Mouse (Mus musculus): Measurements from ENCODE around the gene Rad23b. TPM values are rescaled to one million over a fixed set of nuclear protein-coding genes. Genes with fewer than 3 reads are reported as not detected.

Gene Rad23b
- total RNA-seq, 2 experiments from 2014 or later, result 117 to 146 TPM

DNA sequence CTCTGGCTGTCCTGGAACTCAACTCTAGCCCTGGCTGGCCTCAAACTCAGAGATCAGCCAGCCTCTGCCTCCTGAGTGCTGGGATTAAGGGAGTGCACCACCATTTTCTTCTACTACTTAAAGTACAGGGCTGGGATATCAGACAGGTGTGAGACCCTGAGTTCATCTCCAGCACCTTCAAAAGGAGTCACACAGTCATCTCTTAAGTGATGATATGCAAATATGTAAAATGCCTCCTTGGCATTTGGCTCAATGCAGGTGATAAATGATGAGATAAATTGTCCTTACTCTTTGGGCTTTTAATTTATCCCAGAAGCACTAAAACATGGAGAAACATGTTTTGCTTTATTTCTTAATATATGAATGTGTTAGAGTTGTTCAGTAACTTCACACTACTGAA, 2.0 kb downstream of the Rad23b start:
- no peak for ATAC-seq (replicated peaks; ENCODE audit: poor library complexity)

DNA sequence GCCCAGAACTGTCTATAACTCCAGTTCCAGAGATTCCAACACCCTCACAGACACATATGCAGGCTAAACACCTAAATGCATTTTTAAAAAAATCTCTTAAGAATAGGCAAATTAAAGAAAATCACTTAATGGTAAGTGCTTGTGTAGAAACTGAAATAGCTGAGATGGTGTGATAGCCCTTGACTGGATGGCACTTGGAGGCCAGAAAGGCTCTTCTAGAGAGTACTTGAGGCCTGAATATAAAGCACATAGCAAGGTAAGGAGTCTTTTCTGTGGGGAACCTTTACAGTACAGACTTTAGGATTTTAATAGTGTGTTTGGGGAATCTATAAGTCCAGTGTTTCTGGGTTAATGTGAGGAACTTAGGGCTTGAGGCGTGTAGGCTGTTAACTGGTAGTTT, 4.2 kb downstream of the Rad23b start:
- no peak for ATAC-seq (replicated peaks; ENCODE audit: poor library complexity)

DNA sequence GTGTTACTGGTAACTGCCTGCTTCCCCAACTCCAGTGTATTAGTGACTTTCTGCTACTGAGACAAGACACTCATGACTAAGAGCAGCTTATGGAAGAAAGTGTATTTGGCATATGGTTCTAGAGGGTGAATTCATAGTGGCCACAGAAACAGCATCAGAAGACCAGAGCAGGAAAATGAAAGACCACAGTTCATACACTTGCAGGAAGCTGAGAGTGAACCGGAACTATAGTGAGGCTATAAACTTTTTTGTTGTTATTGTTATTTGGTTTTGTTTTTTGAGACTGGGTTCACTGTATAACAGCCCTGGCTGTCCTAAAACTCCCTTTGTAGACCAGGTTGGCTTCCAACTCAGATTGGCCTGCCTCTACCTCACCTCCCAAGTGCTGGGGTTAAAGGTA, 6.0 kb downstream of the Rad23b start:
- no peak for ATAC-seq (replicated peaks; ENCODE audit: poor library complexity)

DNA sequence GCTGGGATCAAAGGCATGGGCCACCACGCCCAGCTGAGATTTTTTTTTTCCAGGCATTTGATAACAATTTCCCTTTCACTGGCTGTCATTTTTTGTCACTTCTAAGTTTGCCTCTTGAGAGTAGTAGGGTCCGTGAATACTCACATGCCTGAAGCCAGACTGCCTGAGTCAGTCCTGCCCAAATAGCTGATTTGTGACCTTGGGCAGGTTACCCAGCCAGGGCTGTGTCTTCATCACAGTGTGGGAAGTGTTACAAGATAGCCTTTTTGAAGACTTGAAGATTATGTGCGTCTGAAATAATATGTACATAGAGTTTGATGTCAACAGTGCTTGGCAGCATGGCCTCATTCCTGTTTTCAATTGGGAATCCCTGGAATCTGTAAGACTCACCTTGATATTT, 6.9 kb downstream of the Rad23b start:
- no peak for ATAC-seq (replicated peaks; ENCODE audit: poor library complexity)

DNA sequence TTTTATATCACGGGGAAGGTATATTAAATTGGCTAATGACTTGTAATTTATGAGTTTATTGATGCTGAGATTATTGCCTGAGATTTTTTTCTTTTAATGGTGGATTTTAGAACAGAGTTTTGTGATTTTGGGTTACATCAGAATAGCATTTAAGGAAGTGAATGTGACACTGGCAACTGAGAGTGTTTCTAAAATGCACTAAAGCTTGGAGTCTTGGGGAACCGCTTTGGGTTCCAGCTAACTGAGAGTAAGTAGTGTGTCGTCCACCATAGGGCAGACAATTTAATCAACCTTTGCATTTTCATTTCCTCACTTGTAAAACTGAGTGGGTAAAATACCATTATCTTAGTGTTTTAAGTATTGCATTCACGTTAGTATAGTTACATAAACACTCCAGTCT, 14.0 kb downstream of the Rad23b start:
- no peak; the same call in 1 of the 2 replicates for ATAC-seq (replicated peaks; ENCODE audit: poor library complexity)

DNA sequence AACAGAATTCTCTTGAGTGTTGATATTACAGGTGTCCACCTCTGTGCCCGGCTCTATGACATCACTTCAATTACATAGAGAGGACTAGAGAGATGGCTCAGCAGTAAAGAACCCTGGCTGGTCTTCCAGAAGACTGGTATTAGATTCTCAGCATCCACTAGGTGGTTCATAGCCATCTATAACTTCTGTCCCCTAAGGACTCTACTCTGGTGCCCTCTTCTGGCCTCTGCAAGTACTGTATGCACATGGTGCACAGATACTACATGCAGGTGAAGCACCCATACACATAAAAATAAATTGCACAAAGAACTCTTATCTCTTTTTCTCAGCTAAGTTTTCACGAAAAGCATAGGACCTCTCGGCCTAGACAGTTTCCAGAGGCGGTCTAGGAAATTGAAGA, 14.5 kb downstream of the Rad23b start:
- ATAC-seq (replicated peaks; ENCODE audit: poor library complexity), result peak; percentile 91

DNA sequence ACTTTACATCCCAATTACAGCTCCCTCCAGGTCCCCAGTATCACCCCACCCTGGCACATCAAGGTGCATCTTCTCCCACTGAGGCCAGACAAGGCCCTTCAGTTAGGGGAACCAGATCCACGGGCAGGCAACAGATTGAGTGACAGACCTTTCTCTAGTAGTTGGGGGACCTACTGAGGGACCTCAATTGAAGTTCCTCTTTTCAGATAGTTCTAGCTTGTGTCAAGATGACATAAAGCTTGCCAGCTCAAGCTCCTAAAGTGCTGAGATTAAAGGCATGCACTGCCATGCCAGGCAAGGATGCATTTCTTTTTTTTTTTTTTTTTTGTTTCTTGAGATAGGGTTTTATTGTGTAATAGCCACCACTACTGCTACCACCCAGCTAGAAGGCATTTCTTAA, 16.2 kb downstream of the Rad23b start:
- peak; percentile 57 for ATAC-seq (replicated peaks; ENCODE audit: poor library complexity)

DNA sequence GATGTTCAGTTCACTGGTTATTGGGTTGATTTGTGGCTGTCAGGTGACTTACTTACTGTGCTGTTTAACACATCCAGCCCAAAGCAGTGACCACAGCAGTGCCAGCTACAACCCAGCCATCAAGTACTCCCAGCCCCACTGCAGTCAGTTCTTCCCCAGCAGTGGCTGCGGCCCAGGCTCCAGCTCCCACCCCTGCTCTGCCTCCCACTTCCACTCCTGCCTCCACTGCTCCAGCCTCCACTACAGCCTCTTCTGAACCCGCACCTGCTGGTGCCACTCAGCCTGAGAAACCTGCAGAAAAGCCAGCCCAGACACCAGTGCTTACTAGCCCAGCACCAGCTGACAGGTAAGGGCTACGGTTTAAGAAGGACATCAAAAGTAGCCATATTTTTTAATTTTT, 20.3 kb downstream of the Rad23b start:
- no peak for ATAC-seq (replicated peaks; ENCODE audit: poor library complexity)

DNA sequence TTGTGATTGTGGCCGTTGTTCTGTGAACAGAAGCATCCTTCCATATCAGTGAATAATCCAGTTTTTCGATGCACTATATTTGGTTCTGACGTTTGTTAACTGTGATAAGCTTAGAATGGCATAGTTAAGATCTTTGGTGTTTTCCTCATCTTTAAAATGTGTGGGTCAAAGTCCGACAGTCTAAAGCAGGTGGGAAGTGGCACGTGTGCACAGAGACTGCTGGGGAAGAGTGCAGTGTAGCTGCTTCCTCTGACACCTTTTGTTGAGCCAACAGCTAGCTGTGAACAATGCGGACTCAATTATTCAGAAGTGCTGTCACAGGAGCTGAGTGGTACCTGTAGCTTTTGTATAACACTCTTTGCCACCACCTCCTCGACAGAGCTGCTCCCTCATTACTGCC, 21.5 kb downstream of the Rad23b start:
- ATAC-seq (replicated peaks; ENCODE audit: poor library complexity), result no peak

DNA sequence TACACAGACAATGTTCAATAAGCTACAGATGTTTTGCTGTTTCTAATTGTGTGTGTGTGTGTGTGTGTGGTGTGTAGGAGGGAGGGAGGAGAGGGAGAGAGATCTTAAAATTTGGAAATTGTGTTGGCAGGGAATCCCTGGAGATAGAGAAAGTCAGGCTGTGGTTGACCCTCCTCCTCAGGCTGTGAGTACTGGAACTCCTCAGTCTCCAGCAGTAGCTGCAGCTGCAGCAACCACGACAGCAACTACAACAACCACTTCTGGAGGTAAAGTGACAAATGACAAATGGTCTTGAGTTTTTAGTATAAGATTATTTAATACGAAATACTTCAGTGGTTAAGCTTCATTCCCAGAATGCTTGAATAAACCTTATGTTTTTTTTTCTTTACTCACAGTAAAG, 32.5 kb downstream of the Rad23b start:
- no peak for ATAC-seq (replicated peaks; ENCODE audit: poor library complexity)

DNA sequence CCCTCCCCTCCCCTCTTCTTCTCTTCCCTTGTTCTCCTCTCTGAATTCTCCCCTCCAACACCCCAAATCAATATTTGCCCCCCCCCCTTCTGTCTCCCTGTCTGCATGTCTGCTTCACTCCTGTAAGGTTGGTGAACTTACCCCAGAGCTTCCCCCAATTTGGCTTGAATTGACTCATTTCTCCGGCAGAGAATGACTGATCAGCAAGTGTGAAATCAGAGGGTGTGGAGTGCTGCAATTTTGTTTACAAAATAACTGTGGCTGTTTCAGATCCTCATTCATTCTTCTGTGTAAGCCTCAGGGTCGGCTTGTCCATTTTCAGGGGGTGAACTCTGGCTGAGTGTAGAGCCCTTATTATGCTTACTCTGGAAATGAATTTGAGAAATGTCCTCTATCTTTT, 36.9 kb downstream of the Rad23b start:
- no peak for ATAC-seq (replicated peaks; ENCODE audit: poor library complexity)

DNA sequence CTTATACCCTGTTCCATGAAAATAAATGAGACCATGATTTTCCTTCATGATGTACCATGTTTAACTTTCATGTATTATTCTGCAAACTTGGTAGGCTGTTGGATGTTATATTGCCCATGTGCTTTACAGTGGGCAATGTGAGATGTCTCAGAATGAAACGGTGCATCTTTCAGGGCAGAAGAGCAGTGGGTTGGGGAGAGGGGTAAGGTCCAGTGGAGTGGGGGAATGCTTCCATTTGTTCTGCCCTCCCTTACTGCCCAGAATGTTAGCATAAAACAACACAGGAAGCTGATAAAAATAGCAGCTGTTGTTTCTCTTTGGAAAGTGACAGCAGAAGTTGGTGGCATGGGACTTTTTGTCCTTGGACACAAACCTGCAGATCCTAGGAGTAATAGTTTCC, 41.6 kb downstream of the Rad23b start:
- ATAC-seq (replicated peaks; ENCODE audit: poor library complexity), result no peak

DNA sequence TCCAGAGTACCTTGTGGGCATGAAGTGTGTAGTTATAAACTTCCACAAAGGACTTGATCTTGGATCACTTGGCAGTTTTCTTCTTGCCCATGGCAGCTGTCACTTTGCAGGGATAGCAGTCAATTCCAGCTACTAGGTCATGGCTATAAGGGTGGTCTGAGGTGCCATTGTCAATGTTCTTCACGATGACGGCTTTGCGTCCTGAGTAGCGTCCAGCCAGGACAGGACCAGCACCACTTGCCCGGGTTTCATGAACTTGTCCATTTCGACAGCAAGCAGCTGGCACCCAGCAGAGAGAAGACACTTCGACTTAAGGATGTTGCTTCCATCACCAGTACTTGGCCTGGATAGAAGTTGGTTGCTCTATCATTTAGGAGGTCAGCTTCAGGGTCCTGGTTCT, 42.6 kb downstream of the Rad23b start:
- no peak for ATAC-seq (replicated peaks; ENCODE audit: poor library complexity)

DNA sequence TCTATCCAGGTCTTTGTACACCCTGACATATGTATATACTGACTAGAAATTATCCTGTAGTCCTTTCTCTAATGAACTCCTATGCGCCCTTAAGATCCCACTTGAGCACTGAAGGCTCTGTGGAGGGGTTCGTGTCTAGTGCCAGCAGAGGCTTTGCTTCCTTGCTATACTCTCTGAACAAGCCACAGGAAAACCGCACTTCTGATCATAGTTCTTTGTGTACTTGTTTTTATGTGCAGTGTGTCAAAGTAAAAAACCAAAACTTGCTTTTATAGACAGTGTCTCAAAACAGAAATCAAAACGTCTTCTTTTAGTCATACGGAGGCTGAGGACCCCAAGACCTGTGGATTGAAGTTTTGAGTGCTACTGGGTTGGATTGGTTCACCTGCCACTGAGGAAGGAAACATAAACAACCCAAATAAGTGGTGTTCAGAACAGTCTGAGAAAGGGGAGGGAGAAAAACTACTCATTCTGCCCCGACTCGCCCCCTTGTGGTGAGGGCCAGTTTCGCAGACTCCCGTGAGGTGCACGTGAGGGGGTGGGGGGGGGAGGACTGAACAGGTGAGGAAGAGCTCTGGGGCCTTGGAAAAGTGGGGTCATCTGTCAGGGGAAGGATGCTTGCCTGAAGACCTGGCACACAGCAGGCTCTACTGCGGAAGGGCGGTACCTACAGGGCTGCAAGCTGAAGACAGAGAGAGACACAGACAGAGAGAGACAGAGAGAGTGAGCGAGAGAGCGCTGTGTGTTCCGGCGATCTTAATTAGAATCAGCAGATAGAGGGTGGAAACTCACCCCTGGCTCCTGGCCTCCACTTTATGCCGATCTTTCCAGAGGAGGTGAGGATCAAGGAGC, 48.3 kb downstream of the Rad23b start:
- peak; percentile 86 for ATAC-seq (replicated peaks; ENCODE audit: poor library complexity)

DNA sequence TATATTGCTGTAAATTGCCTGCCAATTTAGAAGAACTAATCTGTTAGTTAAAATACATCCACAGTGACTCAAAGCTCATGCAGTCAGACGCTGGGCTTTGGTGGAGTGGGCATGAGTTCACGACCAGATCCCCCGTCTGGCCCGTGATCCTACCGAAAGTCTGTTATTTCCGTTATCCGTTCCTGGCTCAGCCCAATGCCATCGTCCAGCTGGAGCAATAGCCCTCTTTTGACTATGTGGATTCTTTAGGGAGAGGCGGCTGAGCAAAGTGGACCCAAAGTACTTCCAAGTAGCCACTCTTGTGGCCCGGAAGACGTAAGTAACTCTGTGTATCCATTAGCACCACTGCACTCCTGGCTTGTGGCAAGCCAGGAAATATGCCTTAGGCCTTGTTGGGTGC, 49.1 kb downstream of the Rad23b start:
- ATAC-seq (replicated peaks; ENCODE audit: poor library complexity), result no peak

DNA sequence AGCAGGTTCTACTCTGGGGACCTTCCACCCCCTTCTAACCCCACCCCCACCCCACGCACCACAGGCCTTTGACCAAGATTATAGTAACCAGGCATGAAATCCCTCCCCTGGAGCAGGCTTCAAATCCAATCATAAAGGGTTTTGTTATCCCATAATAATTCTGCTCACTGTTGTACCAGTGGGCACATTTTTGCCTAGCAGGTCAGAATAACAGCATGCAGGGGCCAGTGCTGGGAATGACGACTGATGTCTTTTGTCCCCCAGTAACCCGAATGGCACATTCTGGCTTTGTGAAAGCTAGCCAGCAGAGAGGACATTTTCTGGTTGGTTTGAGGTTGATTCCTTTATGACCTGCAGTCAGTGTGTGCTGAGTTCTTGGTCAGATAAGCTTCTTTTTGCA, 55.5 kb downstream of the Rad23b start:
- ATAC-seq (replicated peaks; ENCODE audit: poor library complexity), result no peak

DNA sequence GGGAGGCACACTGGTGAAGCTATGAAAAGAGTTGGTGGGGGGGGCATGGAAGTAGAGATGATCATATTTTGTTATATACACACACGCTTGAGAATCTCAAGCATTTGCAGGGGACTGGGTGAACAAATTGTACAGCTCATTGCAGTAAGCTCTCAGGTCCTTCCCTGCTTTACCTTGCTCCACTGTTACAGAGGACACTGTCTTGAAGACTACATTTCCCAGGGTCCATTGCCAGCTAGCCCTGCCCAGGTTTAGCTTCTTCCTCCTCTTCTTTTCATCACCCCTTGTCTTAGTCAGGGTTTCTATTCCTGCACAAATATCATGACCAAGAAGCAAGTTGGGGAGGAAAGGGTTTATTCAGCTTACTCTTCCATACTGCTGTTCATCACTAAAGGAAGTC, 56.7 kb downstream of the Rad23b start:
- no peak for ATAC-seq (replicated peaks; ENCODE audit: poor library complexity)

DNA sequence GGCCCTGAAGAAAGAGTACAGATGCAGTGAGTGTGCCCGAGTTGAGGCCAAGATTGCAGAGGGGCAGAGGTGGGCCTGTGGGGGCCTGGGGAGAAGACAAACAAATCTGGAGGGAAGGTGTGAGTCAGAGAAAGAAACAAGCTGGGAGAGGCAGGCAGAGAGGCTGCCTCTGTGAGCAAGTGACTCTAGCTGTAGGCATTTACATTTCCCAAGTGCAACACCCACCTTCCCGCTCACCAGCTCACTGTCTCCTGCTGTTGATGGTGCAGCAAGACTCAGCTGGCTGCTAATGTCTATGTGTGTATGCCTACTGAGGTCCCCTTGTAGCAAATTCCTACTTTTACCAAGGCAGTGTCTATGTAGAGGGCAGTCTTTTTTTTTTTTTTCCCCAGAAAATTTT, 58.2 kb downstream of the Rad23b start:
- ATAC-seq (replicated peaks; ENCODE audit: poor library complexity), result no peak

DNA sequence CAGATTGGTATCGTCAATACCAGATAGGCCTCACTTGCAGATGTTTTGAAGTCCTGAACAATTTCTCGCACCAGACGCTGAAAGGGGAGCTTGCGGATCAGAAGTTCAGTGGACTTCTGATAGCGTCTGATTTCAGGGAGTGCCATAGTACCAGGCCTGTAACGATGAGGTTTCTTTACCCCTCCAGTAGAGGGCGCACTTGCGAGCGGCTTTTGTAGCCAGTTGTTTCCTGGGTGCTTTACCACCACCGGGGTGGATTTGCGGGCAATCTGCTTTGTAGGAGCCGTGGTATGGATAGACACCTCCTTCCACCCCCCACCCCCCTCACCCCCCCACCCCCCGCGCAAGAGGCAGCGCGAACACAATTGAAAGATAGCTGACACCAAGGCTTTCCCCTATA, 59.2 kb downstream of the Rad23b start:
- ATAC-seq (replicated peaks; ENCODE audit: poor library complexity), result no peak

DNA sequence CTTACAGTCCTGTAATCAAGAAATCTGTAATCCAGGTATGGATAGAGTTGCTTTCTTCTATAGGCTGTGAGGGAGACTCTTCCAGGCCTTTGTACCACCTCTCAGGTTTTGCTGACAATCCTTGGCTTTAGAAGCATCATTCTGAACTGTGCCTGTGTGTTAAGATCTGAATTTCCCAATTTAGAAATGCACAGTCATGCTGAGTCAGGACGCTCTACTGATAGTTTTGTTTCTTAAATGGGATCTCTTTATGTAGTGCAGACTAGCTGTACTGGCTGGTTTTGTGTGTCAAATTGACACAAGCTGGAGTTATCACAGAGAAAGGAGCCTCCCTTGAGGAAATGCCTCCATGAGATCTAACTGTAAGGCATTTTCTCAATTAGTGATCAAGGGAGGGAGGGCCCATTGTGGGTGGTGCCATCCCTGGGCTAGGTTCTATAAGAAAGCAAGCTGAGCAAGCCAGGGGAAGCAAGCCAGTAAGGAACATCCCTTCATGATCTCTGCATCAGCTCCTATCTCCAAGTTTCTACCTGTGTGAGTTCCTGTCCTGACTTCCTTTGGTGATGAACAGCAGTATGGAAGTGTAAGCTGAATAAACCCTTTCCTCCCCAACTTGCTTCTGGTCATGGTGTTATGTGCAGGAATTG, 59.9 kb downstream of the Rad23b start:
- peak; percentile 57 for ATAC-seq (replicated peaks; ENCODE audit: poor library complexity)

DNA sequence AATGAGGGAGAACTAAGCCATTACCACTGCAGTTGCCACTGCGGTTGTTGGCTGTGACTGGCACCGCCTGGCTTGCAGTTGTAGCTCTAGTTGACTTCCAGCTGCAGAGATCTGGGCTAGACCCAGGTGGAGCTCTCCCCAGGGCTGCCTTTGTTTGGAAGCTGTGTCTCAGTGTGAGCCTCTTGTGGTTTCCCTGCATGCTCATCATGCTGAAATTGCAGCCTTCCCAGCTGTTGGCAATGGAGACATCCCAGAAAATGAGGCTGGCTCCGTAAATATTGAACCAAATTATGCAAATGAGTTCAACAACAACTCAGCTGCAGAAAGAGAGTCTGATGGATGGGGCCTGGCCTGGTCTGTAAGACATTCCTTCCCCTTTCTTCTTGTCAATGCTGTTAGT, 66.0 kb downstream of the Rad23b start:
- no peak for ATAC-seq (replicated peaks; ENCODE audit: poor library complexity)

DNA sequence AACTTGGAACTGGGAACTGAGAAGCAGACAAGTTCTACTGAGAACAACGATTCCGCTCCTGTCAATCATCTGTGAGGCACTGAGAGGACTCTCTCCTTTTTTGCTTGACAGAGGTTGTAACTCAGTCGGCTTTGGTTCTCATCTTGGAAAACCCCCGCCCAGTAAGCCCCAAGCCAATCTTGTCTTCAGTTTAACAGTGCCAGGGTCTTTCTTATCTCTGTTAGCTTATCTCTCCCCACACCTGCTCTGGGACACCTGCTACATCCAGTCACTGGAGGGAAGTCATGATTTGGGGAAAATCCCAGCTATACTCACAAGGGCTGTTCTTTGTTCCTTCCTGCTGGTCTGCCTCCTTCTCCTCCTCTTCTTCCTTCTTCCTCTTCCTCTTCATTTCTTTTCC, 76.4 kb downstream of the Rad23b start:
- no peak for ATAC-seq (replicated peaks; ENCODE audit: poor library complexity)
